Mouse (Mus musculus): ENCODE results near the gene Coa7. TPM values are rescaled to one million over a fixed set of nuclear protein-coding genes. Genes with fewer than 3 reads are reported as not detected.

Gene Coa7
- total RNA-seq, 2 experiments from 2014 or later = 11.8 to 19.2 TPM

GRCm38 (mm10) chr4:108338811-108339210 lies 10.9 kb downstream of the Coa7 start:
- no peak for ATAC-seq (replicated peaks; ENCODE audit: poor library complexity)

- peak; percentile 92 for ATAC-seq (replicated peaks; ENCODE audit: poor library complexity)
Measured at GRCm38 (mm10) chr4:108339277-108339690, 11.3 kb downstream of the Coa7 start.

- ATAC-seq (replicated peaks; ENCODE audit: poor library complexity) = no peak
Measured at GRCm38 (mm10) chr4:108344631-108345083, 16.7 kb downstream of the Coa7 start.

GRCm38 (mm10) chr4:108345826-108346225 lies 17.9 kb downstream of the Coa7 start:
- ATAC-seq (replicated peaks; ENCODE audit: poor library complexity) = no peak

GRCm38 (mm10) chr4:108347111-108347510 lies 19.2 kb downstream of the Coa7 start:
- ATAC-seq (replicated peaks; ENCODE audit: poor library complexity) = peak; percentile 79

- 0 out of 2 replicates have a peak, but pooled peaks have one; percentile 14 for ATAC-seq (replicated peaks; ENCODE audit: poor library complexity)
Measured at GRCm38 (mm10) chr4:108348256-108348875, 20.4 kb downstream of the Coa7 start.

- no peak for ATAC-seq (replicated peaks; ENCODE audit: poor library complexity)
Measured at GRCm38 (mm10) chr4:108349064-108349463, 21.1 kb downstream of the Coa7 start.

- ATAC-seq (replicated peaks; ENCODE audit: poor library complexity) = peak; percentile 52
Measured at GRCm38 (mm10) chr4:108349836-108350547, 22.1 kb downstream of the Coa7 start.

- 0 out of 2 replicates have a peak, but pooled peaks have one; percentile 6 for ATAC-seq (replicated peaks; ENCODE audit: poor library complexity)
Measured at GRCm38 (mm10) chr4:108350819-108351218, 22.9 kb downstream of the Coa7 start.

- ATAC-seq (replicated peaks; ENCODE audit: poor library complexity) = peak; percentile 84
Measured at GRCm38 (mm10) chr4:108353591-108353990, 25.7 kb downstream of the Coa7 start.

- ATAC-seq (replicated peaks; ENCODE audit: poor library complexity) = no peak
Measured at GRCm38 (mm10) chr4:108357458-108357857, 29.5 kb downstream of the Coa7 start.

GRCm38 (mm10) chr4:108358498-108358897 lies 30.6 kb downstream of the Coa7 start:
- ATAC-seq (replicated peaks; ENCODE audit: poor library complexity) = no peak

- ATAC-seq (replicated peaks; ENCODE audit: poor library complexity) = peak; percentile 54
Measured at GRCm38 (mm10) chr4:108360136-108361055, 32.5 kb downstream of the Coa7 start.

GRCm38 (mm10) chr4:108362321-108363261 lies 34.7 kb downstream of the Coa7 start:
- no peak for ATAC-seq (replicated peaks; ENCODE audit: poor library complexity)

- ATAC-seq (replicated peaks; ENCODE audit: poor library complexity) = no peak
Measured at GRCm38 (mm10) chr4:108363355-108364110, 35.6 kb downstream of the Coa7 start.

- ATAC-seq (replicated peaks; ENCODE audit: poor library complexity) = no peak
Measured at GRCm38 (mm10) chr4:108364111-108364476, 36.2 kb downstream of the Coa7 start.

GRCm38 (mm10) chr4:108369254-108369653 lies 41.3 kb downstream of the Coa7 start:
- ATAC-seq (replicated peaks; ENCODE audit: poor library complexity) = peak; percentile 72

- peak; percentile 64 for ATAC-seq (replicated peaks; ENCODE audit: poor library complexity)
Measured at GRCm38 (mm10) chr4:108370409-108370808, 42.5 kb downstream of the Coa7 start.

- peak; percentile 66 for ATAC-seq (replicated peaks; ENCODE audit: poor library complexity)
Measured at GRCm38 (mm10) chr4:108371421-108371820, 43.5 kb downstream of the Coa7 start.
